Mouse (Mus musculus) heart, embryonic 10.5 days (tissue): ENCODE results near the gene Zfx. TPM values are rescaled to one million over a fixed set of nuclear protein-coding genes. Genes with fewer than 3 reads are reported as not detected.

Experiments
- DNase-seq: peaks from one replicate; pipeline ENCODE4 v3.0.0-alpha.2; 2017; ENCODE audit warnings: low spot score
- H3K27ac ChIP-seq: fragments of 300-500 bp; sonication (generic); 2 replicates; pipeline ENCODE4 v1.5.1; 2016; ENCODE audit warnings: mild to moderate bottlenecking
- H3K27me3 ChIP-seq: fragments of 300-500 bp; sonication (generic); 2 replicates; pipeline ENCODE4 v1.6.1; 2016; ENCODE audit warnings: mild to moderate bottlenecking; ENCODE audit not compliant: poor library complexity, insufficient read depth, severe bottlenecking
- H3K36me3 ChIP-seq: fragments of 300-500 bp; sonication (generic); 2 replicates; pipeline ENCODE4 v1.6.1; 2016; ENCODE audit warnings: mild to moderate bottlenecking, moderate library complexity
- H3K4me1 ChIP-seq: fragments of 300-500 bp; sonication (generic); 2 replicates; pipeline ENCODE4 v1.6.1; 2016; ENCODE audit warnings: mild to moderate bottlenecking
- H3K4me3 ChIP-seq: fragments of 300-500 bp; sonication (generic); 2 replicates; pipeline ENCODE4 v1.5.1; 2016; ENCODE audit warnings: mild to moderate bottlenecking, moderate library complexity
- H3K9me3 ChIP-seq: fragments of 300-500 bp; sonication (generic); 2 replicates; pipeline ENCODE4 v1.6.1; 2016; ENCODE audit warnings: mild to moderate bottlenecking, moderate library complexity
- WGBS: fragments of 180-500 bp; shearing (Covaris S2); methylation state at CpG from one replicate; pipeline ENCODE4 v1.1.7; 2016; 5-methylcytosine and 5-hydroxymethylcytosine counted together
- polyA plus RNA-seq: library from polyadenylated mRNA; unstranded; fragments of >200 nt; fragmentation: Nextera tagmentation; extraction: Ambion mirVana; gene quantifications from 2 replicates; pipeline ENCODE4 v1.2.1, GENCODE M21; 2016

Gene Zfx
- polyA plus RNA-seq, 1 experiment from 2014 or later = 21.7 TPM

DNA sequence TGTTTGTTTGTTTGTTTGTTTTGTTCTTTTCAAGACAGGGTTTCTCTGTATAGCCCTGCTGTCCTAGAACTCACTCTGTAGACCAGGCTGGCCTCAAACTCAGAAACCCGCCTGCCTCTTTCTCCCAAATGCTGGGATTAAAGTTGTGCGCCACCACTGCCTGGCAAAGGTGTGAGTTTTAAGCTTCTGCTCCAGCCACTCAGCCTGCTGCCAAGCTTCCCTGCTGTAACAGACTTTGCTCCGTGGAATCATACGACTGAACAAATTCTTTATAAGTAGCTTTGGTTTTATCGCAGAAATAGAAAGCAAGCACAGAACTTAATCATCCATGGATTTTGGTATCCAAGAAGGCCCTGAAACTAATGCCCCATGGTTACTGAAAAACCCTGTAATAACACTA, 76.1 kb downstream of the Zfx start:
- WGBS = 80% methylated on average over 5 of the region's 5 CpGs
- Histone ChIP-seq H3K9me3 (no peaks in the 10 kb centered on the region), H3K27me3 (peaks cover 17% of the 10 kb centered on the region; the same call in 1 of the 2 replicates), H3K27ac (no peak overlapping the region), H3K4me1 (no peaks in the 10 kb centered on the region), H3K36me3 (no peaks in the 10 kb centered on the region), H3K4me3 (no peak overlapping the region)
- no peak for DNase-seq

GRCm38 (mm10) chrX:94032937-94033336, 90.6 kb downstream of the Zfx start:
- 27% methylated on average over 11 of the region's 11 CpGs for WGBS
- H3K4me3 ChIP-seq = no peak overlapping the region
- H3K27ac ChIP-seq = no peak overlapping the region
- H3K27me3 ChIP-seq = peaks cover 21% of the 10 kb centered on the region
- no peaks in the 10 kb centered on the region for H3K4me1 ChIP-seq
- H3K36me3 ChIP-seq = no peaks in the 10 kb centered on the region
- no peak for DNase-seq
- no peaks in the 10 kb centered on the region for H3K9me3 ChIP-seq

GRCm38 (mm10) chrX:94030081-94030480, 93.4 kb downstream of the Zfx start:
- Histone ChIP-seq H3K27ac (no peak overlapping the region), H3K9me3 (no peaks in the 10 kb centered on the region), H3K27me3 (peaks cover 37% of the 10 kb centered on the region), H3K4me3 (no peak overlapping the region), H3K4me1 (no peaks in the 10 kb centered on the region), H3K36me3 (no peaks in the 10 kb centered on the region)
- WGBS = 74% methylated on average over 7 of the region's 7 CpGs
- no peak for DNase-seq

Other genes starting within 250 kb of the Zfx start
- 0.08 TPM in 1 of 2 replicates, not detected in the other for gene AU015836, start 155.0 kb downstream of the Zfx start, polyA plus RNA-seq
- gene Eif2s3x, start 89.2 kb upstream of the Zfx start, polyA plus RNA-seq = 69.5 and 75.3 TPM in 2 replicates
- gene Klhl15, start 110.9 kb upstream of the Zfx start, polyA plus RNA-seq = 4.6 and 4.9 TPM in 2 replicates
- 0.04 TPM in 1 of 2 replicates, not detected in the other for gene Fam90a1b, start 243.1 kb upstream of the Zfx start, polyA plus RNA-seq
- gene Apoo, start 243.4 kb upstream of the Zfx start, polyA plus RNA-seq = 129 and 159 TPM in 2 replicates